Mouse (Mus musculus) testis, adult 2 months (tissue): Measurements from ENCODE around the gene Llgl2.

ENCODE experiments used
- CTCF ChIP-seq: fragments of 200-500 bp; IDR thresholded peaks from 2 replicates; pipeline ENCODE4 v1.5.1; 2012; ENCODE audit warnings: low read depth, mild to moderate bottlenecking, inconsistent platforms, low read length, moderate library complexity; ENCODE audit not compliant: control insufficient read depth, insufficient read depth, insufficient replicate concordance
- POLR2A ChIP-seq: fragments of 200-500 bp; IDR thresholded peaks from 2 replicates; pipeline ENCODE4 v1.6.1; 2012; ENCODE audit warnings: low read depth, mild to moderate bottlenecking, inconsistent platforms, low read length, moderate library complexity; ENCODE audit not compliant: control insufficient read depth

- TF ChIP-seq CTCF (peak; percentile 90; the same call in 1 of the 2 replicates), POLR2A (no peak)
Measured at GRCm38 (mm10) chr11:115813507-115814296, 10.1 kb upstream of the Llgl2 start, which contains the start of gene Caskin2.
